Mouse (Mus musculus) cortical plate, adult 2 months (tissue): ENCODE results near the gene L3mbtl3.

Source experiments
- CTCF ChIP-seq: fragments of 200-500 bp; IDR thresholded peaks from 2 replicates; pipeline ENCODE4 v1.5.1; 2011; ENCODE audit warnings: mild to moderate bottlenecking, control low read depth, low read length; ENCODE audit not compliant: insufficient read depth; ENCODE audit errors: extremely low read depth
- POLR2A ChIP-seq: fragments of 200-500 bp; IDR thresholded peaks from 2 replicates; pipeline ENCODE4 v1.6.1; 2011; ENCODE audit warnings: mild to moderate bottlenecking, low read length, control low read depth; ENCODE audit not compliant: insufficient read depth; ENCODE audit errors: extremely low read depth

GRCm38 (mm10) chr10:26229488-26229887, 146.3 kb downstream of the L3mbtl3 start, which contains the start of gene Samd3:
- TF ChIP-seq CTCF (no peak), POLR2A (no peak)
